Mouse (Mus musculus): ENCODE measurements at regions not wholly inside any gene's neighbourhood (a gene's known extent, or its start where the extent isn't known, plus 50 kb on each side); places are given as distances from the start of the nearest gene placed in this dataset.

DNA sequence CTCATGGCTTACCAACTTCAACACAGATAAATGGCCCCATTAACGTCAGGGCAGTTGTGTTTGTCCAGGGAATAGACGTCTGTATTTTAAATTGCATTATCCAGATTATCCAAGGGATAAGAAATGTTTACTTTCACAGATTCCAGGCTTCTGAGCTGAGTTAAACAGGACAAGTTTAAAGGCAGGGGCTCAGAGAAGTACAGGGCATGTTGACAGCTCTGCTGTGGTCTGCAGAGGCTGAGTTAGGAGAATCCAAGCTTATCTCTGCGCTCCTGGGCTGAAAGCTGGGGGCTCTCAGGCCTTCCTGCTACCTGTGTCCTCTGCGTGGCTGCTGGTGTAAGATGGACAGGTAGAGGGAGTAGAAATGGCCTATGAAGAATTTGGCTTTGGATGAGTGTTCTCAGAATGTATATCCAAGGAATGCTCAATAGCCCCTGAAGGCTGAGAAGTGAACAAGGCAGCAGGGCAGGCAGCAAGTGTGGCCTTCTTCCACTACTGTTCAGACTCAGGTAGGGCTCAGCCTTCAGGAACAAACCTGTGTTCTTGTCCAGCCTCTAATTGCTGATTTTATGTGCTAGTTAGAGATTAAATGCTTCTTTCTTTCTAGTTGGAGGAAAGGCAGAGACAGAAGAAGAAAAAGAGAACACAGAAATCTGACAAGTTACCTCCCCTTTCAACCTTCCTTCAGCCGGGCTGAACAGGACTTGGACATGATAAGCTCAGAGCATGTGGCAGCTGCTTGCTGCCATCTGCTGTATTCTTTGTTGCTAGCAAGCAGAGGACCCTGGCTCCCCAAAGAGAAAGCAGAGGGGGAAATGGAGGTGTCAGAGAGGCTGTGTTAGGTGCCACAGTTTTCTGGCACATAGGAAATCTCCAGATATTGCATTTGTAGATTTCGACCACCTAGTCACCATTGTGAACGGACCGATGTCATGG, 77.9 kb upstream of the Grem2 start:
- DNase-seq (ENCODE audit: low spot score), result peak; percentile 19

DNA sequence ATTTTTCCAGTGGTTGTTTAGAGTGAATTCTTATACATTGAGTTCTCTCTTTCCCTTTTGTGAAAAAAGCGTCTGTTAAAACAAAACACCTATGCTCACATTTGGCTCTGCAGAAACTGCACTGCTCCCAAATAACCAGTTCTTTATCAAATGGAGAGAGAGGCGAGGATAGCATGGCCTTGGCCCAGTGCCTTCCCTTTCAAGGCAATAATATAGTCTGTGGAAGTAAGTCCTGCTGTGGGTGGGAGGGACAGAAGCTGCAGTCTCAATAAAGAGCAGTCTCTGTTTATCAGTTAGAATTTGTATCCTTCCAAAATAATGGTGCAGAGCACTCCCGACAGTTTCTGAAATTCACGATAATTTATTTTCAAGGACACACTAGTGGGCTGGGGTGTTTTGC, 70.9 kb upstream of the Grem2 start:
- no peak for DNase-seq (ENCODE audit: low spot score)

DNA sequence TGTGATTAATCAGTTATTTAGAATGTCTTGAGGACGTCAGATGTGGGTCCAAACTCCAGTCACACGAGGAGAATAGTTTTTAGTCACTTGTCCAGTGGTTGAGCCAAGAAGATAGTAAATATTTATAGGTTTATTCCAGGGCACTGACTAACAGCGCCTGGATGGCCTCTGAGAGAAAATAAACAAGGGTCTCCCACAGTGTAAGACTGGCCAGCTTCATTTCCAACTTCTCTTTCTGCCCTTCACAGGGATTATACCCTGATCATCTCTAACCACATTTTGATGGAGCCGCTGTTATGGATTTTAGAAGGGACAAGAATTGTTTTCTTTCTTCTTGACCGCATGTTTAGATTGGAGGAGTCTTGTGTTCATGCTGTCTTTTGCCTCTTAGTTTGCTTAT, 67.0 kb upstream of the Grem2 start:
- DNase-seq (ENCODE audit: low spot score), result no peak

DNA sequence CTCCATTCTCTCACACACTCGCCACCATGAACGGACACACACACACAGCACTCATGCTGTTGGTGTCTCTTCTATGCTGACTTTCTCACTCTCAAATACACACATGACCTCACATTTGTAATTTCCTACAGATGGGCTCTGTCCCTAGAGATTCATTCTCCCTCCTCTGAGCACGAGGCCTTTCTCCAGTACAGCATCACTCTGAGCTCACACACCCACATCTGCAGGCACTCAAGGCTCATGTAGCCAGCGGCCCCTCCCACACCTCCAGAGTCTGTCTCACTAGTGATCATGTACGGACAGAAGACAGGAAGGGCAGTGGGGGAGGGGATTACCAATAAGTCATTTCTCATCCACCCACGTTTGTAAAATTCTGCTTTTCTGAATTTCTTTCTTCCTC, 50.3 kb upstream of the Grem2 start:
- DNase-seq (ENCODE audit: low spot score), result no peak

Data from lung, postnatal 25 days (tissue).